Mouse (Mus musculus) spleen, adult 2 months (tissue): ENCODE results near the gene Diexf.

Experiments
- CTCF ChIP-seq: fragments of 200-500 bp; IDR thresholded peaks from 2 replicates; pipeline ENCODE4 v1.5.1; 2011; ENCODE audit warnings: mild to moderate bottlenecking, inconsistent platforms; ENCODE audit not compliant: insufficient read depth, insufficient read length, insufficient replicate concordance; ENCODE audit errors: extremely low read depth
- POLR2A ChIP-seq: fragments of 200-500 bp; IDR thresholded peaks from 2 replicates; pipeline ENCODE4 v1.6.1; 2011; ENCODE audit warnings: low read depth, low read length, inconsistent platforms

- TF ChIP-seq POLR2A (no peak), CTCF (no peak)
These were observed 22.8 kb upstream of the Diexf start, which contains the start of gene Irf6 for GRCm38 (mm10) chr1:193152872-193153271.
